Mouse (Mus musculus): ENCODE data around the gene Dbndd2.

Dbndd2 gene

DNA sequence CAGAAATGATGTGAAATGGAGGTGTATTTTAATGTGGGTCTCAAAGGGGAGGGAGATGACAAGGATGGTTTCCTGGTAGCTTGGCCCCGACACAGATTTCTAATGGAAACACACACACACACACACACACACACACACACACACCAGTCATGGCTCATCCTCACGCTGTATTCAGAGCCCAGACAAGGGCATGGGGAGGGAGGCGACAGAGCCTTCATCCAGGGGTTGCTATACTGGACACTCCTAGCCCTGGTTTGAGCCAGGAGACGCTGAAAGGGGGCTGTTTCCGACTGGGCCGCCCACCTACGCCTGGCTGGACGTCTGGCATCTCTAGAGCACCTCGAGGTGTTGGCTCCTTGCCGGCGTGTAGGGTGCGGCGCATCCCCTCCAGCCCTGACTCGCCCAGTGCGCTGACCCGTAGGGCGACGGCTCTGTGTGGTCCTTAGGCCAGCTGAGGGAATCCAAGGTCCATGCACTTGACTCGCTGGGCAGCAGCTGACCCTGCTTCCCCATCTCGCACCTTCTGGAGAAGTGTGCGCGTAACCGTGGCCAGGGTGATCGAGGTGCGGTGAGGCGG is at the start of gene Dbndd2:
TSS of gene Dbndd2 (plus strand) at position 426 of the 577 bp plus-strand sequence.
- DNase-seq (ENCODE audit: low spot score) = no peak

DNA sequence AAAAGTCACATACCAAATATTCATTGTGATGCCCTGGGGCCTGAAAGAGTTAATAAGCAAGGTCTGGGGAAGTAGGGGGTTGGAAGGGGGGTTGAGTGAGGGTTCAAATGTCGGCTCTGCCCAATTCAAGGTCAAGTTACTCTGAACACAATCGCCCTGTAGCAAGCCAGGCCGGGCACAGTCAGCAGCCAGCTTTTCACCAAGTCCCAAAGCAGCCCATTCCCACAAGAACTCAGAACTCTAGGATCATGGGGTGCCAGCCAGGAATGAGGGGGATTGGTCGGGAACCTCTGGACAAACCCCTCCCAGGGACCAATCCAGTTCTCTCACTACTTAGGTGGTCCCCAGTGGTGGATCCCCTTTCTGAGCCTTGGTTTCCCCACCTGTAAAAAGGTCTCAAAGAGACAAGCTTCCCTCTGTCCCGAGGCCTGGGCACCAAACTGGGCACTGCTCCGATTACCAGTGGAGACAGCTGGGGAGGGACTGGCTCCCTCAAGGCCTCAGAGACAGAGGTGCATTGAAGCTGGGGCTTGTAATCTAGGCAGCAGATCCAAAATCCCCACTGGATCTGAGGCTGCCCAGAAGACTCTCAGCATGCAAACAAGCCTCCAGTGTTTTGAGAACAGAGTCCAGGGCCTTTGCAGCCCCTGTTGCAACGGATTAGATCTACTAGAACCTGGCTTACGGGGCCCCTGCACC is 49.5 kb upstream of the Dbndd2 start:
- no peak for DNase-seq (ENCODE audit: low spot score)

DNA sequence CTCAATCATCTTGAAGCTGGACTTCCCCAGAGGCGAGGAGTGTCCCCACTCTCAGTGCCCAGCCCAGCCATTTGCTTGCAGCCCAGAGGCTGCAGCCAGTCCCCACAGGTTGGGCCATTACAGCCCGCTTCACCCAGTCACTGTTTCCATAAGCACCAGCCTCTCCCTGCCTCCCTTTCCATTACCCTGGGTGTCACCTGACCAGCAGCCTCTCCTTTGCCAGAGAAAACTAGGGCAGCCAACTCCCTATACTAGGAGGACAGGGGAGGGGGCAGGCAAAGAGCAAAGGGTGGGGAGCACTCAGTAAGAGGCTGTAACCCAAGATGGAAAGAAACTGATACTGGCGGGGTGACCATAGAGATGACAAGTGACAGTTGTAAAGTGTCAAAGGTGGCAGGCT is 48.9 kb upstream of the Dbndd2 start:
- no peak for DNase-seq (ENCODE audit: low spot score)

DNA sequence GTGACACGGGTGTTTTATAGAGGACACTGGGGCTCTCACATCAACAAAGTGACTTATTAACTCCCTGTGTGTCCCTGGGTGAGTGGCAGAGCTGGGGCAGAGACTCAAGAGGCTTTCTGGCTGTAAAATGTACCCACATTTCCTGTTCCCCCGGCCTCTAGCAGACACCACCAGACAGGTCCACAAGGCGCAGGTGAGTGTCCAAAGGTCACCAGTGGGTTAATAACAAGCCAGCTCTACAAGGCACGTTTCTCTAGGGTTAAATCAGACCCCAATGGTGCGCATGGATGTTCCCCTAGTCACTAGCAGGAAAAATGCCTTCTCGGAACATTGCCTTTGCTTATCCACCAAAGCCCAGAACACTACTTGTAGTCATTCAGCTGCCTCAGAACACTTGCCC is 48.2 kb upstream of the Dbndd2 start:
- DNase-seq (ENCODE audit: low spot score) = no peak

- no peak for DNase-seq (ENCODE audit: low spot score)
Observed at GRCm38 (mm10) chr2:164438257-164438656, 47.6 kb upstream of the Dbndd2 start.

DNA sequence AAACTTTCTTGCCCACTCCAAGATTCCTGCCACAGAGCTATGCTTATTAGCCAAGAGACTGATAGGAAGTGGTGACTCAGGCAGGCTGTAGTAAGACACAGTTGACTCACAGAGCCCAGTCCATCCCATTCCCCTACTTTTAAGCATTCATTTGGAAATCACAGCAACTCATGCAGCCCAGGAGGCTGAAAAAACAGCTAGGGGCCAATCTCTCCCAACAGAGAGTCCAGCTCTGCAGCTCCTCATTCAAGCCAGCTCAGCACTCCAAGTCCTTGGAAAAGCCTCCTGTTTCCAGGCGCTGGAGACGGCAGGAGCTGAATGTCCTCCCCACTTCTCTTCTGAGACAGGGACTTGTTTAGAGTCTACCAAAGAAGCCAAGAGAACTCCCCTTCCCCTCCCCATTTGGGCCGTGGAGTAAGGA is 46.9 kb upstream of the Dbndd2 start:
- no peak for DNase-seq (ENCODE audit: low spot score)

- DNase-seq (ENCODE audit: low spot score) = no peak
Observed at GRCm38 (mm10) chr2:164440314-164440713, 45.6 kb upstream of the Dbndd2 start.

- DNase-seq (ENCODE audit: low spot score) = no peak
Observed at GRCm38 (mm10) chr2:164441155-164441554, 44.8 kb upstream of the Dbndd2 start.

- DNase-seq (ENCODE audit: low spot score) = no peak
Observed at GRCm38 (mm10) chr2:164441731-164442130, 44.2 kb upstream of the Dbndd2 start.

GRCm38 (mm10) chr2:164442315-164443050 is 43.4 kb upstream of the Dbndd2 start:
- DNase-seq (ENCODE audit: low spot score) = no peak

GRCm38 (mm10) chr2:164443051-164443437 is 42.9 kb upstream of the Dbndd2 start:
- DNase-seq (ENCODE audit: low spot score) = no peak

- DNase-seq (ENCODE audit: low spot score) = no peak
Observed at GRCm38 (mm10) chr2:164443460-164444000, 42.4 kb upstream of the Dbndd2 start, which contains the start of gene Sdc4. Gene Sdc4 (minus strand): TSS chr2:164443887.

DNA sequence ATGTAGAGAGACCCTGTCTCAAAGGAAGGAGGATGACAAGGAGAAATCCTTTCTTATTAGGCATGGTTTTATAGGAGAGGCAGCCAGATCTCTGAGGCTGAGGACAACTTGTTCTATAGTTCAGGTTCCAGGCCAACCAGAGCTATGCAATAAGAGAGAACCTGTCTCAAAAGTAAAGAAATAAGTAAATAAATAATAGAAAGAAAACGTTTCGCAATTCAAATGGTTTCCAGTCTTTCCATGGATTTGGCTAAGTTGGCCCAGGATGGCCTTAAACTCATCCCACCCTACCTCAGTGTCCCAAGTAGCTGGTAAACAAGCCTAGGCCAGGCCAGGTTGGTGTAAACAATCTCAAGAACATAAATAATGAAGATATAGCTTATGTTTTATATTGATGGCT is 41.2 kb upstream of the Dbndd2 start:
- no peak for DNase-seq (ENCODE audit: low spot score)

- no peak for DNase-seq (ENCODE audit: low spot score)
Observed at GRCm38 (mm10) chr2:164445399-164446085, 40.4 kb upstream of the Dbndd2 start.

DNA sequence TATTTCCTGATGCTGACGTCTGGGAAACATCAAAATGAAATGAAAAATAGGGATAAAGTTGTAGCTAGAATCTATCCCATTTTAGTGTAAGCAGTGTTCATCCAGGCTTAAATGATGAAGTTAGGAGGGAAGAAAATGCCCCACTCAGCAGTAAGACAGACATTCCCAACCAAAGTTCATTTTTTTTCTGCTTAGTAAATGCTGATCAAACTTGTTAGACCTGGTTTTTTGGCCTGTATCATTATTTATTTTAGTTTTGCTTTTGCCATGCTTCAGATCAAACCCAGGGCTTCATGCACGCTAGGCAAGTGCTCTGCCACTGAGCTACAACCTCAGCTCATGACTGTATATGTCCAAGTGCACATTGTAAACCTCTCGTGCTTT is 39.8 kb upstream of the Dbndd2 start:
- no peak for DNase-seq (ENCODE audit: low spot score)

DNA sequence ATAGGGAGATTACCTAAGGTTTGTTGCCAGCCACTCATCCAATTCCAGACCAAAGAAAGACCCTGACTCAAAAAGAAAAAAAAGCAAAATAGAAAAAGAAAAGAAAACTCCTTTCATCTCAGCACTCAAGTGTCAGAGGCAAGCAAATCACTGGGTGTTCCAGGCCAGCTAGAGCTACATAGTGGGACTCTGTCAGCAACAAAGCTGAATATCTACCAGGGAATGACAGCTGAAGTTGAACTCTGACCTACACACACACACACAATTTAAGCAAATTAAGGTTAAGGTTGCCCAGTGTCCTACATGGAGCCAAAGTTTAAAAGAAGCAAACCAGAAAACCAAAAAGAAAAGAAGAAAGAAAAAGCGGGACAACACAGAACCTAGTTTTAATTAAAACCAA is 37.8 kb upstream of the Dbndd2 start:
- no peak for DNase-seq (ENCODE audit: low spot score)

DNA sequence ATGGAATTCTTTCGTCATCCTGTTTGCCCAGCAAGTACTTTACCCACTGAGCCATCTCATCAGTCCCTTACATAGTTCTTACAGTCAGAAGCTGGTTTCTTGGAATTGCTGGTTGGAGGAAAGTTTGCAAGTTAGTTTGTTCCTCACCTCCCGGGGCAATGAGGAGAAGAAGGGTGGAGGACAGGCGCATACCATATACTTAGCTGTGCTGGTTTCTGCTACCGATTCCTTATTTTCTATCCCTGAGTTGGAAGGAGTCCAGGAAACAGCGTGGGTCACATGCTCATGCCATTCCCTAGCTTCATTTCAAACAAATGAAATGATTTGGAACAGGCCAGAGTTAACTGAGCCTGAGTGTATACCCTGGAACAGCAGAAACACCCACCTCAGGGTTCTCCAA is 37.0 kb upstream of the Dbndd2 start:
- no peak for DNase-seq (ENCODE audit: low spot score)

DNA sequence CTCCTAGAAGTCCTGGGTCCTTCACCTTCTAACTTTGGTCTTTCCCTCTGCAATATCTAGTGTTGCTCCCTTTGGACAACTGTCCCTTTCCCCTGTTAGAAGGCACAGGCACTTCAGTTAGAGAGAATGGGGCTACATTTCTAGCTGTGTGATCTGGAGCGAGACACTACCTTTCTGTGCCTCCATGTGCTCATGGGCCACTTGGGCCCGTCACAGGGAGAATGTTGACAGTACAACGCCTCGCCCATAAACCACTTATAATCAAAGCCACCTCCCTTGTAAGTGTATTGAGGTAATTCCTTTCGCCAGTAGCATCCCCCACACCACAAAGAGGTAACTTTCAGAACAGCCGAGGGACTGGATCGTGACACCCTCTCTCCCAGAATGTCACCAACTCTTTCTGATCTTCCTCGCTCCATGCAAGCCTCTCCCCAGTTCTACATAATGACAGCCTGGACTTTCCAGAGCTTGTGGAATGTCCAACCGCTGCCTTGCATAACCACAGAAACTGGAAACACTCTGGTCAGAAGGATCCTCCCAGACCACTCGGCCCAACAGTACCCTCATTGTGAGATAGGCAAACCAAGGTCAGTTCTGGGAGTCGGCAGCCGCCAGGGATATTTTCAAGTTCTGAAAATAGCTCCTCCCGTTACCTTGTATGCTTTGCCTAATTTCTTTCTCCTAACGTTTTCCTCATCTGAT is 36.4 kb upstream of the Dbndd2 start:
- DNase-seq (ENCODE audit: low spot score) = no peak

DNA sequence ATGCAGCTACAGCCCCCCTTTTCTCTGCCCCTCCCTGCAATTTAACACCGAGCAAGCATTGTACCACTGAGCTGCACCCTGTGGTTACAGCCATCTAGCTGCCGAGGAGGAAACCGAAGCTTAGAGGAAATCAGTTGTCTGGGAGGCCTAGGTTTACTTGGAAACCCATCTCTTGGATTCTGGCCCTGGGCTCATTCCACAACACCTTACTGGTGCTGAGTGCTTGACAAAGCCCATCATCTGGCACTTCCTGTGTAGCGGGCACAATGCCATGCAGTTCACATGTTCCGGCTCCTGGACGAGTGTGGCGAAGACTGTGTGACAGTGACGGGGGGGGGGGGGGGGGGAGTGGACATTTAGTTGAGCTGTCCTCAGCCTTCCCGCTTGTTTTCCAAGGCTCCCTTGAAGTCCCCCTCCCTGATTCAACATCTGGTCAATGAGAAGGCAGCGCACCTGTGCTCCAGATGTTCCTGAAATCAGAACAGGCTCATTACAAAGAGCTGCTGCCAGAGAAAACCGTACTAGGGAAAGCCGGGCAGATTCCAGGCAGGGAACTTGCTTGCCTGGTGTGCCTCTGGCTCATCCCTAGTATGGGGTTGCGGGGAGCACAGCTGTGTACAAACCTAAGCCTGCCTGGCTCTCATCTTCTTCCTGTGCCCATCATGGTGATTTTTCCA is 33.8 kb upstream of the Dbndd2 start:
- no peak for DNase-seq (ENCODE audit: low spot score)

- no peak for DNase-seq (ENCODE audit: low spot score)
Observed at GRCm38 (mm10) chr2:164453047-164453757, 32.7 kb upstream of the Dbndd2 start.
